Mouse (Mus musculus): ENCODE data around the gene Slc25a10. TPM values are rescaled to one million over a fixed set of nuclear protein-coding genes. Genes with fewer than 3 reads are reported as not detected.
A peak's percentile ranks its signal among the peaks of the same experiment; 100 is the strongest.

The Slc25a10 gene
- polyA plus RNA-seq, 1 experiment from 2014 or later, result 24.8 TPM

DNA sequence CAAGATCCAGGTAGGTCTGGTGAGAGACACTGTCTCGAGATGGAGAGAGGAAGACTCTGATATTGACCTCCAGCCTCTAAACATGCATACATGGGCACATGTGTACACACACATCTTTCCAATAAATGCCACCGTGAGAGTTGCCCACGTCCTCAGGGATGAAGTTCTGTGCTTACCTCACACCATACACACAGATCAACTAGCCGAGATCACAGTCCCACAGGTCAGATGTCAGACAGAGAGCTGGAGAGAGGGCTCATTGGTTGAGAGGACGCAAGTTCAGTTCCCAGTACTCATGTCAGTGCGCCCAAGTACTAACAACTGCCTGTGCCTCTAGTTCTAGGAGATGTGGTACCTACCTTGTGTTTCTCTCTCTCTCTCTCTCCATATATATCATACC, 9.4 kb downstream of the Slc25a10 start:
- no peak overlapping the region for H3K4me3 ChIP-seq (ENCODE audit: low read depth, low read length)
- H3K9ac ChIP-seq (ENCODE audit: low read depth, low read length), result no peak overlapping the region
- peaks cover 10% of the 10 kb centered on the region; the same call in 1 of the 2 replicates for H3K36me3 ChIP-seq (ENCODE audit: control insufficient read depth, insufficient read depth, low read length)
- no peaks in the 10 kb centered on the region for H3K4me1 ChIP-seq (ENCODE audit: control insufficient read depth, insufficient read depth, low read length)
- WGBS, result 67% methylated on average over 6 of the region's 6 CpGs
- no peak overlapping the region for H3K27ac ChIP-seq (ENCODE audit: low read length)
- H3K27me3 ChIP-seq (ENCODE audit: control insufficient read depth, insufficient read depth, low read depth, low read length), result no peaks in the 10 kb centered on the region
- H3K4me2 ChIP-seq (ENCODE audit: low read length), result no peak overlapping the region
- no peaks in the 10 kb centered on the region for H3K9me3 ChIP-seq (replicated peaks; ENCODE audit: control insufficient read depth, low read length, poor library complexity, severe bottlenecking)
- ATAC-seq, result no peak

GRCm38 (mm10) chr11:120501701-120502100, 10.1 kb downstream of the Slc25a10 start:
- no peak for ATAC-seq
- 88% methylated on average over 4 of the region's 4 CpGs for WGBS
- Histone ChIP-seq H3K9ac (ENCODE audit: low read depth, low read length) (no peak overlapping the region), H3K9me3 (replicated peaks; ENCODE audit: control insufficient read depth, low read length, poor library complexity, severe bottlenecking) (no peaks in the 10 kb centered on the region), H3K4me1 (ENCODE audit: control insufficient read depth, insufficient read depth, low read length) (no peaks in the 10 kb centered on the region), H3K36me3 (ENCODE audit: control insufficient read depth, insufficient read depth, low read length) (peaks cover 5% of the 10 kb centered on the region; the same call in 1 of the 2 replicates), H3K27ac (ENCODE audit: low read length) (no peak overlapping the region), H3K4me3 (ENCODE audit: low read depth, low read length) (no peak overlapping the region), H3K4me2 (ENCODE audit: low read length) (no peak overlapping the region), H3K27me3 (ENCODE audit: control insufficient read depth, insufficient read depth, low read depth, low read length) (no peaks in the 10 kb centered on the region)

GRCm38 (mm10) chr11:120505661-120506060, 14.0 kb downstream of the Slc25a10 start:
- H3K9me3 ChIP-seq (replicated peaks; ENCODE audit: control insufficient read depth, low read length, poor library complexity, severe bottlenecking), result no peaks in the 10 kb centered on the region
- no peak overlapping the region for H3K4me3 ChIP-seq (ENCODE audit: low read depth, low read length)
- 94% methylated on average over 3 of the region's 3 CpGs for WGBS
- H3K4me2 ChIP-seq (ENCODE audit: low read length), result no peak overlapping the region
- H3K27me3 ChIP-seq (ENCODE audit: control insufficient read depth, insufficient read depth, low read depth, low read length), result no peaks in the 10 kb centered on the region
- H3K4me1 ChIP-seq (ENCODE audit: control insufficient read depth, insufficient read depth, low read length), result peaks cover 2% of the 10 kb centered on the region; the same call in 1 of the 2 replicates
- no peaks in the 10 kb centered on the region for H3K36me3 ChIP-seq (ENCODE audit: control insufficient read depth, insufficient read depth, low read length)
- no peak for ATAC-seq
- H3K27ac ChIP-seq (ENCODE audit: low read length), result no peak overlapping the region
- H3K9ac ChIP-seq (ENCODE audit: low read depth, low read length), result no peak overlapping the region

GRCm38 (mm10) chr11:120506899-120507298, 15.3 kb downstream of the Slc25a10 start:
- 65% methylated on average over 4 of the region's 4 CpGs for whole genome bisulfite sequencing
- Histone ChIP-seq H3K4me1 (ENCODE audit: control insufficient read depth, insufficient read depth, low read length) (peaks cover 2% of the 10 kb centered on the region; the same call in 1 of the 2 replicates), H3K27ac (ENCODE audit: low read length) (no peak overlapping the region), H3K9me3 (replicated peaks; ENCODE audit: control insufficient read depth, low read length, poor library complexity, severe bottlenecking) (no peaks in the 10 kb centered on the region), H3K9ac (ENCODE audit: low read depth, low read length) (no peak overlapping the region), H3K27me3 (ENCODE audit: control insufficient read depth, insufficient read depth, low read depth, low read length) (no peaks in the 10 kb centered on the region), H3K4me2 (ENCODE audit: low read length) (no peak overlapping the region), H3K4me3 (ENCODE audit: low read depth, low read length) (no peak overlapping the region), H3K36me3 (ENCODE audit: control insufficient read depth, insufficient read depth, low read length) (no peaks in the 10 kb centered on the region)
- ATAC-seq, result no peak

DNA sequence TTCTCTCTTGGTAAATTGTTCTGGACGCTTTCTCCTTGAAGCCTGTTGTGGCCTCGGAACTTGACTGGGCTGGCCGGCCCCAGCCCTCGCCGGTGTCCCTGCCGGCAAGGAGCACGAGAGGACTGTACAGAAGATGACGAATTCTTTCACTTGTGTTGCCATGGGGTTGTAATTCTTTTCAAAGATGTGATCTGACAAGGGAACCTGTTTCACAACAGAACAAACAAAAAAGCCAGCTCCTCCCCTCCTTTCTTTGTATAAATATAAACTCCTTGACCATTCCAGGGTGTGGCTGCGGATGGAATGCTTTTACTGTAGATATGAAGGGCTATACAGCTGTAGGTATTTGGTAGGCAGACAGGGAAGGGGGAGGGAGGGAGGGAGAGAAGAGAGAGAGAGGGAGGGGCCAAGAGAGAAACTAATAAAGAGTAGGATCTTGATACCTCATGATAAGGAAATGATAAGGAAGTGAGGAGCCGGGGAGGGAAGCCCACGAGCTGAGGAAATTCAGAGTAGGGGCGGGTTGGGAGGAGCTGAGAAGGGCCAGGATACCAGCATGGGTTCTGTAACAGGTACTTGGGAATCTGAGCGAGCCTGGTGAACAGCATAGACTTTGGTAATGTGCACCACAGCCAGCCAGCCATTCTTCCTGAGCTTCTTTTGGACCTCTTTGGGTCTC, 16.1 kb downstream of the Slc25a10 start:
- Histone ChIP-seq H3K27me3 (ENCODE audit: control insufficient read depth, insufficient read depth, low read depth, low read length) (no peaks in the 10 kb centered on the region), H3K4me1 (ENCODE audit: control insufficient read depth, insufficient read depth, low read length) (peaks cover 2% of the 10 kb centered on the region; the same call in 1 of the 2 replicates), H3K4me3 (ENCODE audit: low read depth, low read length) (no peak overlapping the region), H3K36me3 (ENCODE audit: control insufficient read depth, insufficient read depth, low read length) (no peaks in the 10 kb centered on the region), H3K9me3 (replicated peaks; ENCODE audit: control insufficient read depth, low read length, poor library complexity, severe bottlenecking) (no peaks in the 10 kb centered on the region), H3K4me2 (ENCODE audit: low read length) (no peak overlapping the region), H3K9ac (ENCODE audit: low read depth, low read length) (no peak overlapping the region), H3K27ac (ENCODE audit: low read length) (no peak overlapping the region)
- 78% methylated on average over 13 of the region's 13 CpGs for WGBS
- ATAC-seq, result no peak

DNA sequence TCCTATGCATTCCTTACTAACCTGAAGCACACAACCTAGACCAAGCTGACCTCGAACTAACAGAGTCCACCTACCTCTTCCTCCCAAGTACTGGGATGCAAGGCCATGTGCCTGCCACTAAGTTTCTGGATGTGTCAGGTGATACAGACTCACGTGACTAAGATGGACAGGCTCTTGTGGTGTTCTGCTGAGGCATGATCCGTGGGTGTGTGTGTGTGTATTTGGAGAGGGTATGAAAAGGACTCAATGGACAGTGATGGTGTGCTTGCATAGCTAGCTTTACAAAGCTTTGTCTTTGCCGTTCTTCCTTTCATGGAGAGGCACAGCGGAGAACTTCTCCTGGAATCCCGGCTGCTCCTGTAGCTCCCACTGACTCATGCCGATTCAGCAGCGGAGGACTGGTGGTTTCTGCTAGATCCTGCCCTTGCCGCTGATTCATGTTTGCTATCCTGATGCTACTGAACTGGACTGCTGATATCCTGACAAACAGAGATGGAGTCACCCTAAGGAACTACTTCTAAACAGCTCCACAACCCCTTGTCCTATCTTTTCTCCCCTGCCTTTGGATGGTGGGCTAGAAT, 16.7 kb downstream of the Slc25a10 start:
- 86% methylated on average over 9 of the region's 9 CpGs for WGBS

DNA sequence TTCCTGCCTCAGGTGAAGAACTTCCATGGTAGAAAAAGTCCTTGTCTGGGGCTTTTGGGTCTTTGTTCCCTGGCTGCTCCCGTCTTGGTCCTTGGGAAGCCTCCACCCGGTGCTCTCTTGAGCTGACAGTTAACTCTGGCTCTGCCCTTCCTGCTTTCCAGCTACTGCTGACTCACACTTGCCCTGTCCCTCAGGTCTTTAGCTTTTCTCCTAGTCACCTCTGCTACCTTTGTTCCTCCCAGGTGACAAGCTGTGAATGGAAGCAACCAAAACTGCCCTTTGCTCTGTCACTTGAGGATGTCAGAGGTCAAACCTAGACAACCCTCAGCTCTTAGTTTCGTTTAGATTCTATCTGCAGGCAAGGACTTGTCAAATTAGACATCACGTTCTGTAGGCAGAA, 18.3 kb downstream of the Slc25a10 start:
- H3K36me3 ChIP-seq (ENCODE audit: control insufficient read depth, insufficient read depth, low read length), result no peaks in the 10 kb centered on the region
- no peaks in the 10 kb centered on the region for H3K27me3 ChIP-seq (ENCODE audit: control insufficient read depth, insufficient read depth, low read depth, low read length)
- no peak overlapping the region for H3K4me3 ChIP-seq (ENCODE audit: low read depth, low read length)
- WGBS, result 22% methylated on average over 4 of the region's 4 CpGs
- no peak overlapping the region for H3K27ac ChIP-seq (ENCODE audit: low read length)
- H3K4me2 ChIP-seq (ENCODE audit: low read length), result no peak overlapping the region
- peaks cover 2% of the 10 kb centered on the region; the same call in 1 of the 2 replicates for H3K4me1 ChIP-seq (ENCODE audit: control insufficient read depth, insufficient read depth, low read length)
- no peaks in the 10 kb centered on the region for H3K9me3 ChIP-seq (replicated peaks; ENCODE audit: control insufficient read depth, low read length, poor library complexity, severe bottlenecking)
- no peak for ATAC-seq
- H3K9ac ChIP-seq (ENCODE audit: low read depth, low read length), result no peak overlapping the region

More for the DNA sequence above, 16.7 kb downstream of the Slc25a10 start:
- Histone ChIP-seq H3K9ac (ENCODE audit: low read depth, low read length) (no peak overlapping the region), H3K27ac (ENCODE audit: low read length) (no peak overlapping the region), H3K4me3 (ENCODE audit: low read depth, low read length) (no peak overlapping the region), H3K4me2 (ENCODE audit: low read length) (no peak overlapping the region), H3K36me3 (ENCODE audit: control insufficient read depth, insufficient read depth, low read length) (no peaks in the 10 kb centered on the region), H3K4me1 (ENCODE audit: control insufficient read depth, insufficient read depth, low read length) (peaks cover 2% of the 10 kb centered on the region; the same call in 1 of the 2 replicates), H3K27me3 (ENCODE audit: control insufficient read depth, insufficient read depth, low read depth, low read length) (no peaks in the 10 kb centered on the region), H3K9me3 (replicated peaks; ENCODE audit: control insufficient read depth, low read length, poor library complexity, severe bottlenecking) (no peaks in the 10 kb centered on the region)
- no peak for ATAC-seq

DNA sequence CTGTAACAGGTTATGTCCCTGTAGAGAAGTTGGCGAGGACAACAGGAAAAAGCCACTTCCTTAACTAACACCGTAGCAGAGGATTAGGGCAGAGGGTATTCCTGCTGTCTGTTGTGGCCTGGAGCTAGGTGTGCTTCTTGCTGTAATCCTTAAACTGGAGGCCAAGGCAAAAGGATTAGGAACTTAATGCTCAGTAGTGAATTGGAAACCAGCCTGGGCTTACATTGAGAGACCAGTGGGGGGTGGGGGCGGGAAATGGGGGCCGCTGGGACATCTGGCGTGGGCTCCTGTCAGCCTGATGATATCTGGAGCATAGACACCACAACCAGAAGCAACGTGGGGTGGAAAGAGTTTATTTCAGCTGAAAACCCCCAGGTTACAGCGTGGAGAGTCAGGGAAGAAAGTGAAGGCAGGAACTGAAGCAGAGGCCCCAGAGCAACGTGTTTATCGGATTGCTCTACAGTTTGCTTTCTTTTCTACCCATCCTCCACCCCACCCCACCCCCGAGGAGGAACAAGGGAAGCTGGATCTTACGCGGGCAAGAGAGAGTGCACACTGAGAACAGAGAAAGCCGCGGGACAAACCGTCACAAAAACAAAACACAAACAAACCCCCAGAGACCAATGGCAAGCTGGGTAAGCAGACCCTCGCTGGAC, 18.9 kb downstream of the Slc25a10 start:
- Histone ChIP-seq H3K36me3 (ENCODE audit: control insufficient read depth, insufficient read depth, low read length) (no peaks in the 10 kb centered on the region), H3K4me1 (ENCODE audit: control insufficient read depth, insufficient read depth, low read length) (peaks cover 2% of the 10 kb centered on the region; the same call in 1 of the 2 replicates), H3K9ac (ENCODE audit: low read depth, low read length) (no peak overlapping the region), H3K4me2 (ENCODE audit: low read length) (peak overlapping the region; percentile 36), H3K9me3 (replicated peaks; ENCODE audit: control insufficient read depth, low read length, poor library complexity, severe bottlenecking) (no peaks in the 10 kb centered on the region), H3K4me3 (ENCODE audit: low read depth, low read length) (no peak overlapping the region), H3K27me3 (ENCODE audit: control insufficient read depth, insufficient read depth, low read depth, low read length) (no peaks in the 10 kb centered on the region), H3K27ac (ENCODE audit: low read length) (no peak overlapping the region)
- 3% methylated on average over 16 of the region's 16 CpGs for WGBS
- no peak for ATAC-seq

Data from midbrain, embryonic 16.5 days (tissue).